Mouse (Mus musculus): ENCODE results near the gene Slc2a1.

Slc2a1 gene

DNA sequence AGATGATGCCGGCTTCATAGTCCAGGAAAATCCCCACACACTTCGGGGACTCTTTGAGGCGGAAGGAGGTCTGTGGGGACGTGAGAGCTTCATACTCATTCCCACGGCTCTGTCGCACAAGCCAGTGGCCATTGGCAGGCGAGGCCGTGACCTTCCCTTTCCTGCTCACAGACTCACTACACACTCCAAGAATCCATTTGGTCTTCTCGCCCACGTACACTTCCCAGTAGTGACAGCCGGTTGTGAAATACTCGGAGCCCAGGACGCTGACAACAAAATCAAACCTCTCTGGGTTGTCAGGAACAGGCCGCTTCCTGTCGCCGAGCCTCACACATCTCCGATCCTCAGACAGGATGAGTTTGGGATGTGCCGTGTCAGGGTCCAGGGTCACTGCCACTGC lies 69.8 kb downstream of the Slc2a1 start:
- DNase-seq (ENCODE audit: low spot score): no peak

DNA sequence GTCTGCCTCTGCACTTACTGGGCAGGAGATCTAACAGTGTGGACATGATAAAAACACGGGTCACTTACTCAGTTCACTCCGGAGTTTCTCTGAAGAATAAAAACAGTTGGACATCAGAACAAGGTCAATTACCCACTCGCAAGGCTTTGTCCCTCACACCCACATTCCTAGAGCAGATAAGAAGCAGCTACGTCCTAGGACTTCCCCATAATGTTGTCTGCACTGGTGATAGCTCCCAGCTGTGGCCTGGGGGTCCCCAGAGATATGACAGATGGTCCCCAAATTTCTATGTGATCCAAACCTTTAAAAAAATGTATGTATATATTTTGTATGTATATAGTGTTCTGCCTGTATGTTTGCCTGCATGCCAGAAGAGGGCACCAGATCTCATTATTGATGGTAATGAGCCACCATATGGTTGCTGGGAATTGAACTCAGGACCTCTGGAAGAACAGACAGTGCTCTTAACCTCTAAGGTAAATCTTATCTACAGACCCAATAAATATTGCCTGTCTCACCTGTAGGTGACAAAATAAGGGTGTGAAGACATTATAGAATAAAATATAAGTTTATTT lies 71.7 kb downstream of the Slc2a1 start:
- DNase-seq (ENCODE audit: low spot score): no peak

DNA sequence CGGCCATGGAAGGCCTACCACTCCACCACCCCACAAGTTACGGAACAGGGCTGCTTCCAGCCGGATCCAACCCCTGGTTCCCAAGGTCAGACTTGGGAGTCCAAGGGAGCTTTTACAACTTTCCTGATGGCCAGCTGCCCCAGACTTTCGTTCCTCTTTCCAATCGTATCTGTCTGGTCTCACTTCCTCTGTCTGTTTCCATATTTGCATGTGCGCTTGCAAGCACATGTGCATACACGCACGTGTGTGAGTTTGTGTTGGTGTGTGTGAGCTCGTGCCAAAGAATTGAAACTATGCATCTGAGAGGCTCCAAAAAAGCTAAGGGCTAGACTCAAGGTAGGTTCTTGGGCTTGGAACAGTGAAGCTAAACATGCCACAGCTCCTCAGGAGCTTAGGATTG lies 72.9 kb downstream of the Slc2a1 start:
- no peak for DNase-seq (ENCODE audit: low spot score)

DNA sequence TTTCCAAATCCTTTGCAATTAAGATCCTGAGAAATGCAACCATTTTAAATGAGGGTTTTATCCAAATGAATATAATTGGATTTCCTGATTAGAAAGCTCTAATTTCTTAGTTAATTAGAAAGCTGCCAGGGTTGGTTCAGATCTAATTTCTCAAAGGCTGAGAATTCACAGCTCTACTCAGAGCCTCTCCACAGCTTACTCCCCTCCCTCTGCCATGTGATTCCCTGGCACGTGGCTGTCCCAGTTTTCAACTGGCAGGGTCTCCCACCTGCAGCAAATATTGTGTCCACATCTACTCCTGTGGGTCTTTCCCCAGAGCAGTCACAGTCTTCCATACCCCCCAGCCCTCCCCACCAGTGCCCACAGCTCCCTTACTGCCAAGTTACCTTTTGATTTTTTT lies 75.0 kb downstream of the Slc2a1 start:
- no peak for DNase-seq (ENCODE audit: low spot score)

DNA sequence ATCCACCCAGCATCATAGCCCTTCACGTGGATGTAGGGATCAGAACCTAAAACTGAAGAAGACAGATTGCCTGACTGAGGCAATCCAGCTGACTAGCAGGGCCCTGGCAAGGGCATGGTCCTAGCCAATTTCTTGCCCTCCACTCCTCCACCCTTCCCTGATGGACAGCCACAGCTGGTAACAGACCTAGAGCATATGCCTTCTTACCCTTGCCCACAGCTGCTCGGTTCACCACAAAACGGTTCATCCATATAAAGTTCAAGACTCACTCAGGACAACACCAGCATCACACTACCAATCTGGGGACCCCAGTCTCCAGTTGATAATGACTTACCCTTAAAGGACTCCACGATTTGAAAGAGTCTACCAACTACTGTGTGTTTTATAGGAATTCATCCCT lies 77.3 kb downstream of the Slc2a1 start:
- no peak for DNase-seq (ENCODE audit: low spot score)
